Mouse (Mus musculus) limb, embryonic 14.5 days (tissue): ENCODE results near the gene Epb41l2. TPM values are rescaled to one million over a fixed set of nuclear protein-coding genes. Genes with fewer than 3 reads are reported as not detected.

ENCODE experiments used
- ATAC-seq: fragments of 200-750 bp; cut with Nextera tagmentation; 2 replicates; pipeline ENCODE4 v1.8.0; 2017; ENCODE audit warnings: low read depth, moderate number of reproducible peaks, moderate TSS enrichment; ENCODE audit not compliant: low FRiP score
- DNase-seq: peaks from one replicate; pipeline ENCODE4 v3.0.0-alpha.2; 2015; ENCODE audit warnings: low spot score
- H3K27ac ChIP-seq: fragments of 300-500 bp; sonication (generic); replicated peaks from 2 replicates; pipeline ENCODE4 v1.5.1; 2014; ENCODE audit warnings: low read depth, mild to moderate bottlenecking, low read length, moderate library complexity, mixed read lengths
- H3K27me3 ChIP-seq: fragments of 300-500 bp; sonication (generic); 2 replicates; pipeline ENCODE4 v1.6.1; 2014; ENCODE audit warnings: low read length, mixed read lengths; ENCODE audit not compliant: control insufficient read depth, insufficient read depth
- H3K36me3 ChIP-seq: fragments of 300-500 bp; sonication (generic); 2 replicates; pipeline ENCODE4 v1.6.1; 2014; ENCODE audit warnings: mild to moderate bottlenecking, low read length, moderate library complexity, mixed read lengths; ENCODE audit not compliant: control insufficient read depth, insufficient read depth
- H3K4me1 ChIP-seq: fragments of 300-500 bp; sonication (generic); 2 replicates; pipeline ENCODE4 v1.6.1; 2014; ENCODE audit warnings: antibody characterized with exemption, low read length, mixed read lengths; ENCODE audit not compliant: control insufficient read depth, insufficient read depth
- H3K4me2 ChIP-seq: fragments of 300-500 bp; sonication (generic); replicated peaks from 2 replicates; pipeline ENCODE4 v1.6.1; 2014; ENCODE audit warnings: low read depth, mild to moderate bottlenecking, low read length, moderate library complexity; ENCODE audit not compliant: severe bottlenecking
- H3K4me3 ChIP-seq: fragments of 300-500 bp; sonication (generic); replicated peaks from 2 replicates; pipeline ENCODE4 v1.5.1; 2014; ENCODE audit warnings: low read length
- H3K9ac ChIP-seq: fragments of 300-500 bp; sonication (generic); 2 replicates; pipeline ENCODE4 v1.6.1; 2014; ENCODE audit warnings: mild to moderate bottlenecking, low read depth, low read length, moderate library complexity; ENCODE audit not compliant: severe bottlenecking
- H3K9me3 ChIP-seq: fragments of 300-500 bp; sonication (generic); 2 replicates; pipeline ENCODE4 v1.6.1; 2016; ENCODE audit warnings: low read length; ENCODE audit not compliant: control insufficient read depth
- POLR2A ChIP-seq: fragments of 200-500 bp; IDR thresholded peaks from 2 replicates; pipeline ENCODE4 v1.8.0; 2012; ENCODE audit warnings: inconsistent platforms, mild to moderate bottlenecking, moderate library complexity, borderline replicate concordance; ENCODE audit not compliant: insufficient read depth, insufficient read length; ENCODE audit errors: extremely low read depth
- WGBS: fragments of 180-500 bp; shearing (Covaris S2); extraction: QIAGEN DNeasy Blood & Tissue Kit; methylation state at CpG from one replicate; pipeline ENCODE4 v1.1.7; 2014; 5-methylcytosine and 5-hydroxymethylcytosine counted together
- polyA plus RNA-seq, 2 experiments: library from polyadenylated mRNA; depleted of rRNA in 1 of 2; stranded (reverse) in 1 of 2; unstranded in 1 of 2; fragments of >200 nt; fragmentation: Nextera tagmentation in 1 of 2; extraction: Ambion mirVana in 1 of 2; gene quantifications; 2 replicates each; pipeline versions ENCODE4 v1.2.1 to v1.2.3; 2012 to 2014

The Epb41l2 gene
- polyA plus RNA-seq, 2 experiments: 78.1 to 143 TPM

GRCm38 (mm10) chr10:25533513-25534246 lies 174.1 kb downstream of the Epb41l2 start:
- ATAC-seq: peak; percentile 93
- H3K9ac ChIP-seq: no peak overlapping the region
- H3K27ac ChIP-seq: no peak overlapping the region
- H3K9me3 ChIP-seq: no peaks in the 10 kb centered on the region
- WGBS: 71% methylated on average over 9 of the region's 9 CpGs
- no peak for TF ChIP-seq POLR2A
- DNase-seq: peak; percentile 57
- no peaks in the 10 kb centered on the region for H3K27me3 ChIP-seq
- no peak overlapping the region for H3K4me2 ChIP-seq
- H3K4me3 ChIP-seq: no peak overlapping the region
- H3K4me1 ChIP-seq: no peaks in the 10 kb centered on the region
- H3K36me3 ChIP-seq: no peaks in the 10 kb centered on the region

GRCm38 (mm10) chr10:25534467-25534866 lies 174.9 kb downstream of the Epb41l2 start:
- H3K9me3 ChIP-seq: no peaks in the 10 kb centered on the region
- no peak overlapping the region for H3K27ac ChIP-seq
- H3K4me3 ChIP-seq: no peak overlapping the region
- TF ChIP-seq POLR2A: no peak
- H3K27me3 ChIP-seq: no peaks in the 10 kb centered on the region
- no peaks in the 10 kb centered on the region for H3K4me1 ChIP-seq
- H3K9ac ChIP-seq: no peak overlapping the region
- ATAC-seq (no peak), DNase-seq (no peak)
- H3K4me2 ChIP-seq: no peak overlapping the region
- WGBS: 68% methylated on average over 5 of the region's 5 CpGs
- H3K36me3 ChIP-seq: no peaks in the 10 kb centered on the region

GRCm38 (mm10) chr10:25535891-25536331 lies 176.3 kb downstream of the Epb41l2 start, which contains the start of gene Smlr1:
Smlr1 (minus strand) TSS chr10:25536267.
- Histone ChIP-seq H3K4me2 (no peak within 1 kb of the TSS), H3K27ac (no peak within 1 kb of the TSS), H3K4me3 (no peak within 1 kb of the TSS), H3K4me1 (no peaks in the 10 kb centered on the region), H3K9me3 (no peaks in the 10 kb centered on the region), H3K27me3 (no peaks in the 10 kb centered on the region), H3K9ac (no peak within 1 kb of the TSS), H3K36me3 (no peaks in the 10 kb centered on the region)
- no peak for DNase-seq
- no peak for ATAC-seq
- no peak for TF ChIP-seq POLR2A
- 91% methylated on average over 10 of the region's 10 CpGs for WGBS

- no peak for DNase-seq
- Histone ChIP-seq H3K4me1 (no peaks in the 10 kb centered on the region), H3K4me2 (no peak overlapping the region), H3K27ac (no peak overlapping the region), H3K4me3 (no peak overlapping the region), H3K27me3 (no peaks in the 10 kb centered on the region), H3K9me3 (no peaks in the 10 kb centered on the region), H3K9ac (no peak overlapping the region), H3K36me3 (no peaks in the 10 kb centered on the region)
- no peak for TF ChIP-seq POLR2A
- 92% methylated on average over 6 of the region's 6 CpGs for WGBS
- no peak for ATAC-seq
These were observed 177.0 kb downstream of the Epb41l2 start for GRCm38 (mm10) chr10:25536621-25537020.

- Histone ChIP-seq H3K4me2 (no peak overlapping the region), H3K27me3 (no peaks in the 10 kb centered on the region), H3K27ac (no peak overlapping the region), H3K9me3 (no peaks in the 10 kb centered on the region), H3K4me3 (no peak overlapping the region), H3K4me1 (no peaks in the 10 kb centered on the region), H3K9ac (no peak overlapping the region), H3K36me3 (no peaks in the 10 kb centered on the region)
- TF ChIP-seq POLR2A: no peak
- WGBS: 72% methylated on average over 1 of the region's 1 CpGs
- ATAC-seq (no peak), DNase-seq (no peak)
These were observed 179.1 kb downstream of the Epb41l2 start for GRCm38 (mm10) chr10:25538738-25539137.
